ENCODE assay signal across 7 mouse cellular contexts in genomic region chr15:80233733-80234509, GRCm38 (mm10). TPM values are rescaled to one million over a fixed set of nuclear protein-coding genes. Genes with fewer than 3 reads are reported as not detected.
DNase-seq lines count a peak whose midpoint lies in the region; ATAC-seq and TF ChIP-seq lines count a peak whose summit lies in the region.

TSS of gene Mief1 (plus strand) at chr15:80234018.

- peak; percentile 97 for ATAC-seq in intestine, postnatal 0 days
- ATAC-seq in midbrain, embryonic 12.5 days (ENCODE audit: low FRiP score, low read depth): peak; percentile 96

- peak within 1 kb of the TSS; percentile 78 for H3K4me3 ChIP-seq in intestine, postnatal 0 days (ENCODE audit: low read depth, low read length)
- H3K4me3 ChIP-seq in midbrain, embryonic 12.5 days: peak within 1 kb of the TSS; percentile 79
- peak within 1 kb of the TSS; percentile 96 for H3K4me3 ChIP-seq in small intestine, adult 2 months (ENCODE audit: low read depth, low read length)

- WGBS in intestine, postnatal 0 days: under 1% methylated on average over 67 of the region's 67 CpGs
- under 1% methylated on average over 66 of the region's 67 CpGs for WGBS in midbrain, embryonic 12.5 days
- under 1% methylated on average over 66 of the region's 67 CpGs for WGBS in small intestine, adult 2 months

- intact Hi-C loops in left cerebral cortex, postnatal 4 days (cut with DNase I): no loop called here

- H3K9ac ChIP-seq in intestine, postnatal 0 days (ENCODE audit: low read depth, low read length): peak within 1 kb of the TSS; percentile 77
- H3K9ac ChIP-seq in midbrain, embryonic 12.5 days (replicated peaks): peak within 1 kb of the TSS; percentile 81

- peak; percentile 45 for TF ChIP-seq CTCF in intestine, postnatal 0 days (IDR thresholded peaks at IDR 0.05; ENCODE audit: low read depth)
- TF ChIP-seq CTCF in small intestine, adult 2 months (IDR thresholded peaks at IDR 0.05; ENCODE audit: extremely low read depth, insufficient read length, insufficient replicate concordance, low read depth, low read length): no peak

- DNase-seq in adrenal gland, adult 8-10 months: peak; percentile 98
- peak; percentile 99 for DNase-seq in embryo, embryonic 9.5 days (ENCODE audit: extremely low spot score)
- peak; percentile 65 for DNase-seq in gonadal fat pad, adult 2 months (ENCODE audit: low read depth)
- DNase-seq in left cerebral cortex, postnatal 4 days: peak; percentile 96

- H3K27ac ChIP-seq in intestine, postnatal 0 days (ENCODE audit: low read depth, low read length): peak within 1 kb of the TSS; percentile 85
- H3K27ac ChIP-seq in midbrain, embryonic 12.5 days (replicated peaks): peak within 1 kb of the TSS; percentile 76
- peak within 1 kb of the TSS; percentile 72 for H3K27ac ChIP-seq in small intestine, adult 2 months (ENCODE audit: insufficient read depth, low read depth, low read length)

- no peaks in the 10 kb centered on the region; the same call in 1 of the 2 replicates for H3K4me1 ChIP-seq in intestine, postnatal 0 days (replicated peaks; ENCODE audit: control insufficient read depth, insufficient read depth, low read length)
- H3K4me1 ChIP-seq in midbrain, embryonic 12.5 days: peaks cover 18% of the 10 kb centered on the region
- H3K4me1 ChIP-seq in small intestine, adult 2 months (ENCODE audit: control insufficient read depth, insufficient read depth, insufficient read length, low read length): peaks cover 2% of the 10 kb centered on the region; the same call in 1 of the 2 replicates

- no peaks in the 10 kb centered on the region for H3K27me3 ChIP-seq in intestine, postnatal 0 days (replicated peaks; ENCODE audit: control insufficient read depth, insufficient read depth, low read length)
- H3K27me3 ChIP-seq in midbrain, embryonic 12.5 days: no peaks in the 10 kb centered on the region
- H3K27me3 ChIP-seq in small intestine, adult 2 months (ENCODE audit: control insufficient read depth, insufficient read depth, low read length): no peaks in the 10 kb centered on the region

- peaks cover 33% of the 10 kb centered on the region for H3K36me3 ChIP-seq in intestine, postnatal 0 days (ENCODE audit: control insufficient read depth, insufficient read depth)
- peaks cover 33% of the 10 kb centered on the region for H3K36me3 ChIP-seq in midbrain, embryonic 12.5 days
- H3K36me3 ChIP-seq in small intestine, adult 2 months (ENCODE audit: control insufficient read depth, insufficient read depth, low read length): peaks cover 28% of the 10 kb centered on the region

- H3K9me3 ChIP-seq in intestine, postnatal 0 days (ENCODE audit: control insufficient read depth): no peaks in the 10 kb centered on the region
- no peaks in the 10 kb centered on the region for H3K9me3 ChIP-seq in midbrain, embryonic 12.5 days

- H3K4me2 ChIP-seq in intestine, postnatal 0 days (replicated peaks; ENCODE audit: low read depth): peak within 1 kb of the TSS; percentile 73
- peak within 1 kb of the TSS; percentile 69 for H3K4me2 ChIP-seq in midbrain, embryonic 12.5 days (replicated peaks)

- no peak; the same call in 1 of the 2 replicates for TF ChIP-seq POLR2A in small intestine, adult 2 months (IDR thresholded peaks at IDR 0.05; ENCODE audit: low read depth, low read length)

RNA-seq across cellular contexts. Expression of gene Mief1, which starts in this region (rescaled TPM):
- total RNA-seq in adrenal gland, adult 8-10 months (2022): 10 to 100 TPM; 44.4 to 49.4 (median 48.5) TPM
- polyA plus RNA-seq in gonadal fat pad, adult 2 months (2012; rRNA removed): 14.9 and 16.3 TPM in 2 replicates
- polyA plus RNA-seq in intestine, postnatal 0 days (2015; fragmentation: Nextera tagmentation; extraction: Ambion mirVana): 12.0 and 14.2 TPM in 2 replicates
- total RNA-seq in left cerebral cortex, postnatal 4 days (2021): 10 to 100 TPM; 29.3 to 30.6 TPM
- 46.4 and 50.7 TPM in 2 replicates for polyA plus RNA-seq in midbrain, embryonic 12.5 days (2016; fragmentation: Nextera tagmentation; extraction: Ambion mirVana)
- polyA plus RNA-seq in small intestine, adult 2 months (2012; rRNA removed): 9.4 and 16.7 TPM in 2 replicates

Comparison
In these comparisons a context has a peak if more than half of its experiments do, and no peak if none do; other contexts are left out.
1. Peak in every context shown above with its lines: DNase-seq, ATAC-seq, H3K4me3 ChIP-seq and H3K27ac ChIP-seq.